Mouse (Mus musculus) adipocyte (in vitro differentiated cells): ENCODE measurements around the gene Rabgef1.

ENCODE experiments used
- DNase-seq: peaks from one replicate; pipeline ENCODE4 v3.0.0-alpha.2; 2016; ENCODE audit warnings: low spot score

The Rabgef1 gene

GRCm38 (mm10) chr5:130216781-130217180 lies 45.2 kb downstream of the Rabgef1 start, which contains the start of gene Tmem248:
Gene Tmem248 (plus strand): TSS chr5:130217081.
- no peak for DNase-seq

GRCm38 (mm10) chr5:130217406-130217805 lies 45.8 kb downstream of the Rabgef1 start:
- peak; percentile 79 for DNase-seq

- DNase-seq: no peak
These were observed 46.7 kb downstream of the Rabgef1 start for GRCm38 (mm10) chr5:130218336-130218735.

GRCm38 (mm10) chr5:130221316-130221715 lies 49.7 kb downstream of the Rabgef1 start:
- no peak for DNase-seq

GRCm38 (mm10) chr5:130221760-130222145 lies 50.2 kb downstream of the Rabgef1 start:
- no peak for DNase-seq

GRCm38 (mm10) chr5:130222146-130223004 lies 50.8 kb downstream of the Rabgef1 start:
- peak; percentile 89 for DNase-seq

- no peak for DNase-seq
These were observed 55.2 kb downstream of the Rabgef1 start for GRCm38 (mm10) chr5:130226790-130227189.

- no peak for DNase-seq
These were observed 56.5 kb downstream of the Rabgef1 start for GRCm38 (mm10) chr5:130228120-130228519.

GRCm38 (mm10) chr5:130236302-130236701 lies 64.7 kb downstream of the Rabgef1 start:
- no peak for DNase-seq

GRCm38 (mm10) chr5:130239236-130239635 lies 67.6 kb downstream of the Rabgef1 start:
- no peak for DNase-seq

GRCm38 (mm10) chr5:130239856-130240255 lies 68.3 kb downstream of the Rabgef1 start:
- no peak for DNase-seq

GRCm38 (mm10) chr5:130241426-130241825 lies 69.8 kb downstream of the Rabgef1 start:
- DNase-seq: no peak

- no peak for DNase-seq
These were observed 76.2 kb downstream of the Rabgef1 start for GRCm38 (mm10) chr5:130247823-130248222.

GRCm38 (mm10) chr5:130254164-130255016 lies 82.8 kb downstream of the Rabgef1 start:
- peak; percentile 91 for DNase-seq

GRCm38 (mm10) chr5:130255017-130255720 lies 83.6 kb downstream of the Rabgef1 start, which contains the start of the genes Sbds and Tyw1:
Gene Sbds (minus strand): TSS chr5:130255530.
Gene Tyw1 (plus strand): TSS chr5:130255619.
- DNase-seq: peak; percentile 100

- peak; percentile 50 for DNase-seq
These were observed 84.4 kb downstream of the Rabgef1 start for GRCm38 (mm10) chr5:130255799-130256525.

GRCm38 (mm10) chr5:130256678-130257271 lies 85.2 kb downstream of the Rabgef1 start:
- peak; percentile 100 for DNase-seq

GRCm38 (mm10) chr5:130257303-130257702 lies 85.7 kb downstream of the Rabgef1 start:
- DNase-seq: no peak

- DNase-seq: no peak
These were observed 91.9 kb downstream of the Rabgef1 start for GRCm38 (mm10) chr5:130263454-130263853.
